ENCODE assay signal across 25 mouse cellular contexts in the genomic region with DNA sequence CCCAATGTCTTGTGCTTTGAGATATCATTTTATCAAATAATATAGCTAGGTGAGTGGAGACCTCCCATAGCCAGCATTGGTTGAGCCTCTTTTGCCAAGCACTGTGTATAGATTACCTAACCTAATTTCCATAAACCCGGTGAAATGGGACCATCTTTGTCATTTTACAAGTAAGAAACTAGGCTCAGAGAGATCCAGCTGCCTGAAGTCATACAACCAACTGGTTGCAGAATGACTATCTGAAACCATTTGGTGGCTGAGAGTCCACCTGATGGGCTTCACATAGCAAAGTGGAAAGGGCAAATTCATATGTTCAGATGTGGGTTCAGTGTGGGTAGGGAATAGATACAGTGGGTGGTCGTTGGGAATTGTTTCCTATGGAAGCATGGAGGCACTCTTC. TPM values are rescaled to one million over a fixed set of nuclear protein-coding genes. Genes with fewer than 3 reads are reported as not detected.
A peak's percentile ranks its signal among the peaks of the same experiment; 100 is the strongest.
DNase-seq lines count a peak whose midpoint lies in the region; ATAC-seq and TF ChIP-seq lines count a peak whose summit lies in the region.
"Had no signal": no experiment of that assay in that cellular context is flagged by ENCODE, and none has a peak within 500 bp of the region (broad histone marks: within the 10 kb centered on the region; RNA-seq: fewer than 3 reads in every experiment).

No protein-coding gene starts in this region.

- 69% methylated on average over 2 of the region's 2 CpGs for WGBS in liver, embryonic 12.5 days (ENCODE audit: insufficient replicate concordance)
- WGBS in liver, embryonic 15.5 days (ENCODE audit: insufficient replicate concordance): 57% methylated on average over 2 of the region's 2 CpGs

- H3K4me2 ChIP-seq in liver, embryonic 12.5 days: peak overlapping the region; percentile 22; the same call in 1 of the 2 replicates
- H3K4me2 ChIP-seq in liver, embryonic 15.5 days: no peak overlapping the region
- H3K4me2 ChIP-seq: embryonic facial prominence, embryonic 12.5 days; embryonic facial prominence, embryonic 15.5 days; forebrain, embryonic 13.5 days; heart, embryonic 11.5 days; hindbrain, embryonic 13.5 days; intestine, embryonic 15.5 days had no signal

- intact Hi-C loops in heart, postnatal 10 days (cut with DNase I): loop anchor here (10.0 kb wide), 3 partner anchors 176 to 1004 kb away; no protein-coding TSS in a partner anchor

- 0 out of 2 replicates have a peak overlapping the region, but pooled peaks have one; percentile 19 for H3K9ac ChIP-seq in liver, embryonic 12.5 days
- H3K9ac ChIP-seq in MEL (ENCODE audit: control insufficient read depth, low read depth, low read length, poor library complexity, severe bottlenecking): no peak overlapping the region
- H3K9ac ChIP-seq in liver, embryonic 15.5 days: no peak overlapping the region
- H3K9ac ChIP-seq: embryonic facial prominence, embryonic 12.5 days; embryonic facial prominence, embryonic 15.5 days; forebrain, embryonic 13.5 days; hindbrain, embryonic 13.5 days; intestine, embryonic 15.5 days had no signal

- no peak for TF ChIP-seq RAD21 in MEL (IDR thresholded peaks at IDR 0.05; ENCODE audit: low read depth, low read length)

- no peaks in the 10 kb centered on the region for H3K9me3 ChIP-seq in liver, embryonic 12.5 days (replicated peaks)
- no peaks in the 10 kb centered on the region for H3K9me3 ChIP-seq in MEL (replicated peaks; ENCODE audit: insufficient read depth, low read length)
- H3K9me3 ChIP-seq in liver, embryonic 15.5 days (replicated peaks): no peaks in the 10 kb centered on the region
- H3K9me3 ChIP-seq: embryonic facial prominence, embryonic 12.5 days; embryonic facial prominence, embryonic 15.5 days; forebrain, embryonic 10.5 days; forebrain, embryonic 13.5 days; G1E; hindbrain, embryonic 10.5 days; hindbrain, embryonic 13.5 days; intestine, embryonic 15.5 days had no signal

- H3K4me1 ChIP-seq in liver, embryonic 12.5 days: peaks cover 84% of the 10 kb centered on the region
- peaks cover 35 to 50% of the 10 kb centered on the region in 2 experiments for H3K4me1 ChIP-seq in MEL (ENCODE audit: control insufficient read depth in 1 of 2, insufficient read depth in 2 of 2, low read length in 2 of 2)
- peaks cover 80% of the 10 kb centered on the region for H3K4me1 ChIP-seq in liver, embryonic 15.5 days (replicated peaks)

- TF ChIP-seq EP300 in MEL (IDR thresholded peaks at IDR 0.05; ENCODE audit: low read depth in 1 of 2, low read length in 2 of 2): no peak

- no peak for TF ChIP-seq POLR2A in MEL (IDR thresholded peaks at IDR 0.05; ENCODE audit: control insufficient read depth in 1 of 2, insufficient read depth in 1 of 2, low read depth in 1 of 2, low read length in 2 of 2, poor library complexity in 1 of 2)

- no peaks in the 10 kb centered on the region for H3K27me3 ChIP-seq in liver, embryonic 12.5 days (replicated peaks)
- H3K27me3 ChIP-seq in MEL (ENCODE audit: control insufficient read depth in 1 of 2, insufficient read depth in 2 of 2, low read length in 2 of 2): no peaks in the 10 kb centered on the region
- no peaks in the 10 kb centered on the region for H3K27me3 ChIP-seq in liver, embryonic 15.5 days
- H3K27me3 ChIP-seq: embryonic facial prominence, embryonic 12.5 days; embryonic facial prominence, embryonic 15.5 days; forebrain, embryonic 13.5 days; hindbrain, embryonic 13.5 days; intestine, embryonic 15.5 days had no signal

- no peak for ATAC-seq in liver, embryonic 12.5 days
- no peak for ATAC-seq in liver, embryonic 15.5 days (ENCODE audit: insufficient read depth)
- ATAC-seq: activated CD4-positive, CD25-positive, alpha-beta regulatory T cell, adult 4 months; forebrain, embryonic 13.5 days; forebrain, embryonic 16.5 days; hindbrain, embryonic 16.5 days; intestine, embryonic 15.5 days had no signal

- peaks cover 27% of the 10 kb centered on the region for H3K36me3 ChIP-seq in liver, embryonic 12.5 days
- peaks cover 3 to 62% of the 10 kb centered on the region in 2 experiments for H3K36me3 ChIP-seq in MEL (ENCODE audit: control insufficient read depth in 1 of 2, insufficient read depth in 2 of 2, low read length in 2 of 2)
- H3K36me3 ChIP-seq in liver, embryonic 15.5 days (replicated peaks): 0 out of 2 replicates have a peak, but pooled peaks cover 10% of the 10 kb centered on the region
- H3K36me3 ChIP-seq: embryonic facial prominence, embryonic 12.5 days; embryonic facial prominence, embryonic 15.5 days; intestine, embryonic 15.5 days had no signal

- no peak overlapping the region for H3K4me3 ChIP-seq in liver, embryonic 12.5 days
- H3K4me3 ChIP-seq in MEL (ENCODE audit: control insufficient read depth in 1 of 2, insufficient read depth in 1 of 2, low read depth in 2 of 2, low read length in 2 of 2): no peak overlapping the region; a peak in 1 of 4 replicates
- H3K4me3 ChIP-seq in liver, embryonic 15.5 days (replicated peaks): no peak overlapping the region
- H3K4me3 ChIP-seq: embryonic facial prominence, embryonic 12.5 days; embryonic facial prominence, embryonic 15.5 days; forebrain, embryonic 10.5 days; forebrain, embryonic 13.5 days; hindbrain, embryonic 10.5 days; hindbrain, embryonic 13.5 days; intestine, embryonic 15.5 days had no signal

- peaks cover 43% of the 10 kb centered on the region for H3K79me2 ChIP-seq in MEL (ENCODE audit: control insufficient read depth, insufficient read depth, low read length, poor library complexity)

- DNase-seq in liver (no peak), MEL (ENCODE audit: low read depth, low spot score) (peak; percentile 10)
- no peak for DNase-seq in lung, postnatal 25 days (ENCODE audit: low spot score)
- DNase-seq in heart, postnatal 10 days: no peak
- DNase-seq: adrenal gland, adult 8-10 months; adrenal gland, postnatal 25 days; cerebellum, adult 18-20 months; cerebellum, adult 9-11 months; cerebellum, postnatal 25 days; gastrocnemius, postnatal 14 days; heart, postnatal 36 days had no signal

- TF ChIP-seq CTCF in MEL (IDR thresholded peaks at IDR 0.05 in 2 of 3, conservative IDR thresholded peaks at IDR 0.05 in 1 of 3; ENCODE audit: control insufficient read depth in 1 of 3, insufficient read depth in 1 of 3, low read depth in 2 of 3, low read length in 3 of 3, poor library complexity in 1 of 3, severe bottlenecking in 1 of 3): no peak

- H3K27ac ChIP-seq in liver, embryonic 12.5 days: peak overlapping the region; percentile 92; the same call in 1 of the 2 replicates
- peak overlapping the region; percentile 36; the same call in 1 of the 2 replicates for H3K27ac ChIP-seq in MEL (ENCODE audit: control insufficient read depth, low read depth, low read length)
- H3K27ac ChIP-seq in liver, embryonic 15.5 days (replicated peaks): 0 out of 2 replicates have a peak overlapping the region, but pooled peaks have one; percentile 25
- H3K27ac ChIP-seq: embryonic facial prominence, embryonic 12.5 days; embryonic facial prominence, embryonic 15.5 days; forebrain, embryonic 10.5 days; forebrain, embryonic 13.5 days; hindbrain, embryonic 10.5 days; hindbrain, embryonic 13.5 days; intestine, embryonic 15.5 days had no signal

TF ChIP-seq in MEL, 35 proteins besides CTCF, POLR2A, EP300 and RAD21:
- TF ChIP-seq POLR2AphosphoS5 (IDR thresholded peaks at IDR 0.05; ENCODE audit: borderline replicate concordance, low read depth, low read length) (no peak), MAZ (IDR thresholded peaks at IDR 0.05; ENCODE audit: low read depth, low read length) (no peak), E2F4 (IDR thresholded peaks at IDR 0.05; ENCODE audit: borderline replicate concordance, low read depth, low read length) (no peak), CHD2 (IDR thresholded peaks at IDR 0.05; ENCODE audit: low read length) (no peak), POLR2AphosphoS2 (IDR thresholded peaks at IDR 0.05; ENCODE audit: low read length) (no peak), MYB (IDR thresholded peaks at IDR 0.05; ENCODE audit: low read depth, low read length) (no peak), GATA1 (IDR thresholded peaks at IDR 0.05; ENCODE audit: low read depth, low read length) (no peak), NELFE (IDR thresholded peaks at IDR 0.05; ENCODE audit: low read depth, low read length) (no peak), TCF12 (IDR thresholded peaks at IDR 0.05; ENCODE audit: low read depth, low read length) (no peak), MAFK (IDR thresholded peaks at IDR 0.05; ENCODE audit: borderline replicate concordance, low read depth, low read length) (no peak), ZC3H11A (IDR thresholded peaks at IDR 0.05; ENCODE audit: low read depth, low read length) (no peak), USF1 (IDR thresholded peaks at IDR 0.05; ENCODE audit: low read depth, low read length) (no peak), USF2 (IDR thresholded peaks at IDR 0.05; ENCODE audit: borderline replicate concordance in 1 of 2, insufficient read depth in 1 of 2, low read depth in 1 of 2, low read length in 2 of 2) (no peak), GABPA (IDR thresholded peaks at IDR 0.05; ENCODE audit: low read depth, low read length) (no peak), ZKSCAN1 (IDR thresholded peaks at IDR 0.05; ENCODE audit: low read depth, low read length) (no peak), ELF1 (IDR thresholded peaks at IDR 0.05; ENCODE audit: low read depth, low read length) (no peak), RCOR1 (IDR thresholded peaks at IDR 0.05; ENCODE audit: low read depth, low read length) (no peak), TAL1 (IDR thresholded peaks at IDR 0.05; ENCODE audit: low read length) (no peak)

RNA-seq across cellular contexts. Expression of a gene that starts 3.4 kb away (rescaled TPM):
- polyA plus RNA-seq in liver, embryonic 12.5 days (2016; fragmentation: Nextera tagmentation; extraction: Ambion mirVana): 48.1 and 51.2 TPM in 2 replicates
- 39.6 and 51.7 TPM in 2 replicates for total RNA-seq in MEL (2012; rRNA removed)
- 10 to 100 TPM in 1 of 2 experiments, not detected in 1; 51.5 TPM for polyA plus RNA-seq in MEL (2012; ENCODE audit: insufficient read depth in 1 of 2, insufficient read length in 2 of 2, low read depth in 1 of 2, low replicate concordance in 2 of 2, missing spikeins in 1 of 2)
- 47.5 and 47.9 TPM in 2 replicates for polyA plus RNA-seq in liver, embryonic 15.5 days (2015; fragmentation: Nextera tagmentation; extraction: Ambion mirVana)
- total RNA-seq in heart, postnatal 10 days (2021): 10 to 100 TPM; 48.3 to 53.3 TPM

Comparison
In these comparisons a context has a peak if more than half of its experiments do, and no peak if none do; other contexts are left out.
1. H3K27ac ChIP-seq: peak in every context shown above with its lines; median percentile 92 in liver, embryonic 12.5 days; 36 in MEL; 25 in liver, embryonic 15.5 days.